Mouse (Mus musculus) gastrocnemius, postnatal 36 days (tissue): ENCODE results near the gene Bms1. TPM values are rescaled to one million over a fixed set of nuclear protein-coding genes. Genes with fewer than 3 reads are reported as not detected.

Experiments
- DNase-seq, 2 experiments: peaks; one replicate each; pipeline ENCODE4 v3.0.0; 2022
- intact Hi-C: fragments of 180-260 bp; cut with DNase I; formaldehyde crosslinking; loops from one replicate; pipeline ENCODE4 v1.15.1; 2025
- long read RNA-seq, 2 experiments: library from polyadenylated mRNA; stranded (forward); transcript quantifications; one replicate each; pipeline ENCODE4 v2.0.0; 2021
- total RNA-seq, 2 experiments: library from RNA; stranded (reverse); gene quantifications; 2 replicates each; pipeline ENCODE4 v1.2.3; 2021

Bms1 gene
- 10 to 100 TPM; 23.0 to 23.3 TPM for total RNA-seq
- long read RNA-seq, experiment 1, full-length matches to known transcripts, result 5 of 14 reads
- long read RNA-seq, experiment 1, partial matches to known transcripts, result 8 of 14 reads
- long read RNA-seq, experiment 1, other reads (novel, unspliced or antisense), result 1 of 14 reads
- long read RNA-seq, experiment 2, full-length matches to known transcripts, result 9 of 22 reads
- long read RNA-seq, experiment 2, partial matches to known transcripts, result 11 of 22 reads
- long read RNA-seq, experiment 2, other reads (novel, unspliced or antisense), result 2 of 22 reads

DNA sequence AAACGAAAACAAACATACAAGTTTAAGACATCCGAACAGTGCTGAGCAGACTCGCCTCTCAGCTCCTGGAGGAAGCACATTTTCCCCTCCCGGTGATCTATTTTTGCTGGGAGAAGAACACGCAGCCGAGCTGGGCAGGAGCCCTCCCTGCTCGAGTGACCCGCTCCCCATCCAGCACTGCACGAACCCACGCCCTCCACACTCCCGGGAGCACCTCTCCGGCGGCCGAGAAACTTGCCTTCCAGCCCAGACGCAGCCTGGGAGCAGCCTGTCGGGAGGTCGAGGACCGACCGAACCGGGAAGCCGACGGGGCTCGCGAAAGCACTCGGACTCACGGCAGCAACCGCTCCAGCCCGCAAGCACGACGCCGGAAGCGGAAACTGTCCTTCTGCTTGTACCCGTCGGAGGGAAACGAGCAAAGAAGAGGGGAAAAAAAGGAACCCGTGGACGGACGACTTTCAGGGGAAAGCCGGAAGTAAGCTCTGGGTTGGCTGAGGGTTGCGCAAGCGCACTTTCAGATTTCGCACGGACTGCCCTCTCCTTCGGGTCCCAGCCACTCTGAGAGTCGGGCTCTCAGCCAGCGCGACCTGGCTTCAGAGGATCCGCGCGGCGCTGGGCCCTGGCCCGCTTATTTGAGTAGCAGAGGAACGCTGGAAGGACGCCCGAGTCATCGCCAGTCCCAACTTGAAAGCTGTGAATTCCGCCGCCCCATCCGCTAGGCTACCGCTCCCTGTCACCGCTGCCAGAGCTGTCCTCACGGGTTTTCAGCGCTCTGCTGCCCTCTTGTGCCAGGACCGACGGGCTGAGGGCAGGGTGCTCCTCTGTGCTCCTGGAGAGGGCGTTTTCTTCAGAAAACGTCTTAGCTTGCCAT lies at the start of gene Bms1:
Bms1 (minus strand) TSS at position 425 of the 871 bp plus-strand sequence.
- intact Hi-C loops, result no loop called here
- DNase-seq, result peak; percentile 94 to 98

DNA sequence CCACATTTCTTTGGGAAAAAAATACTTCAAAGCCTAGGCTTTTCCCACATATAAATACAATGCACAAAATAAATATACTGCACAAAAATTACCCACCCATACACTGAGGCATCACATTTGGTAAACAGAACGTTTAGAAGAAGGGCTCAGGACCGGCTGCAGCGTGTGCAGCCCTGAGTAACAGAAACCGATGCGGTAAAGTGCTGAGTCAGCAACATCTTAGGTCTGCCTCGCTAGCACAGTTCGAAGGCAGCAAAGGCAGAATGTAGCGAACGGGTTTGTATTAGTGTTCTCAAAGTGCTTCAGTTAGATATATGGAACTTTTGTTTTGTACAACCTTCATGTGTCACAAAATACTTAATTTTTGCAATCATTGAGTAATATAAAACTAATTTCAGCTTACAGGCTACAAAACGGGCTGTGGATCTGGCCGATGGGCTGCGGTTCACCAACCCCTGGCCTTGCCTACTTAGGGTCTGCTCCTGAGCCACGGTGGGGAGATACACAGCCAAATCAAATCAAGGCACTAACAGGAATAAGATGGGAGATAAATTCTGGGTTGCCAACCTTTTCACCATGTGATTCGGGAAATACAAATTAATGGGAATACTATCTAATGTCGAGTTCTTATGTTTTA lies 42.9 kb upstream of the Bms1 start:
- intact Hi-C loops, result no loop called here
- no peak for DNase-seq

DNA sequence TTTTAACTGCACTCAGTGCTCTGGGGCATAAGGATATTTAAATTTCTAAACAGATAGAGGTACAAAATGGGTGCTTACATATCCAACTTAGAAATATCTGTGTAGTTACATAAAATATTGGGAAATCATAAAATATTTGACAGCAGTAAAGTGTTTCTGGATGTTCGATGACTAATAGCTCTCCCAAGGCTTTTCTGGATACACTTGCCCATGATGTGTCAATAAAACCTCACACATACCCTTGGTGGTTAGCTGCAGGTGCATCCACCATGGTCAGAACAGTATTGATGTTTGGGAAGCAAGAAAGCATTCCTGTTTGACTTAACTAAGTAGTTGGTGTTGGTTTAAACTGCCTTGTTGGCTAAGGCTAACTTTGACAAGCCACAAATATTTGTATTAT lies 38.5 kb upstream of the Bms1 start:
- DNase-seq, result no peak
- intact Hi-C loops, result no loop called here

DNA sequence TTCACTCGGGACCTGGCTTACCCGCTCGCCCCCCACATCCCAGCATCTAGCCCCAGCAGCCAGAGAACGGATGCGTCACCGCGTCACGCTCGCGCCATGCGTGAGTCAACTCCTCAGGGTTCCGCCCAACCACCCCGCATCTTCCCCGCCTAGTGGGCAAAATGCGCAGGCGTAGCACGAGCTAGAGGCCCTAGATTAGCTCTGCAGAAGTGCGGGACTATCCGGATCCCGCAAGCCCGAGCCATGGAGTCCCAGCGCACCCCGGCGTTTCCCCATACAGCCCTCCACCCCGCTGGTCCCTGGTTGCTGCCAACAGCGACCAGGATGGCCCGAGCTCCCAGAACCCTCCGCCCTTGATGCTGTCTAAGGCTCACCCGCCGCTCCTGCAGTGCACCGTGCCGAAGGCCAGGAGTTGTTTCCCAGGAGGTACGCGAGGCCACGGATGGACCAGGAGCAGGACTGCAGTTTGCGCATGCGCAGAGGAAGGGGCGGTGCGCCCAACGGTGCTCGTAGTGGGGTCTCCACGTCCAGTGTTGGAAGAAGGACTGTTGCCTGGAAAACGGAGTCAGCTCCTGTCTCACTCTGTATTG lies 35.9 kb upstream of the Bms1 start, which contains the start of gene Zfp248:
Zfp248 (minus strand) TSS at position 487 of the 590 bp plus-strand sequence.
- intact Hi-C loops, result no loop called here
- peak; percentile 79 to 80 for DNase-seq

DNA sequence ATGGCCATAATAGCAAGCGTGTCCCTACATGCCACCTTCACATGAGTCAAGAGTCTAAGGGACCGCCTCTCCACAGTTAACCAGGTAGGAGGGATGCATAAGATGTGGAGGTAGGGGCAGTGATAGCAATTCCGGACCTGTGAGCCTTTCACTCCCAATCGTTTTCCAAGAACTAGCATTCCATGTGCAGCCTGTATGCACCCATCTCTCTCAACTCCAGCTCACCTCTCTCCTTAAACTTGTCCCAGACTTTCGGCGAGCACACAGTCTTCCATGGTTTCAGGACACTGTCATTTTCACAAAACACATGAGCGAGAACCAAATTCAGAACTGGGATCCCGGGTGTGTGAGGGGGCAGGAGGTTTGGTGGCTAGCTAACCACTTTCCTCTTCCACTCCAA lies 35.2 kb upstream of the Bms1 start:
- DNase-seq, result no peak
- intact Hi-C loops, result no loop called here

DNA sequence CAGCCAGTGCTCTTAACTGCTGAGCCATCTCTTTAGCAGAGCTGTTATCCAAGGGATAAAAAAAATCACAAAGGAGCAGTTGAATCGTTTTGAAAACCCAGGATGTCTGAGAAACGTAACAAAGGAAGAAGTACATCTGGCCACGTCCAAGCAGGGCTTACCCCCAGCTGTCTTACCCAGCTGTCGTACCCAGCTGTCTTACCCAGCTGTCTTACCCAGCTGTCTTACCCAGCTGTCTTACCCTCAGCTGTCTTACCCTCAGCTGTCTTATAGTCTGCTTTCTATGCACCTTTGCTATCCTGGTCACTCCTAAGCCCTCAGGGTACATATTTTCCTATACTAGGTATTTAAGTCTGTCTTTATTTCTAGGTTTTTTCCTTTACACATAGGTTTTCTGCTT lies 12.2 kb upstream of the Bms1 start:
- intact Hi-C loops, result no loop called here
- DNase-seq, result no peak

DNA sequence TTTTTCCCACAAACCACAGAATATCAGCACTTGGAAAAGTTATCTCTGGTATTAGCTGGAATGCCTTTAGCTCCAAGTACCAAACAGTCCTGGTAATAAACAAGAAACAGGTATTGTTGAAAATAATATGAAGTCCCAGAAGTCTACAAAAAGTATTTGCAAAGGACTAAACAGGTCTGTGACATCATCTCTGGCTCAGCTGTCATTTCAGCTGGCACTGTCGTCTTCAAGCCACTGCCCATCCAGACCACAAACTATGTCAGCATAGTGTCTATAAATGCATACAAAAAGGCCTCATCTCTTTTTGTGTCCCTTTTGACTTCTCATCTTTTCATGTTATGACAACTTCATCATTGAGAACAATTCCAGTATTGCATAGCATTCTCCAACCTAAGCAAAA lies 7.4 kb upstream of the Bms1 start:
- intact Hi-C loops, result no loop called here
- DNase-seq, result no peak

DNA sequence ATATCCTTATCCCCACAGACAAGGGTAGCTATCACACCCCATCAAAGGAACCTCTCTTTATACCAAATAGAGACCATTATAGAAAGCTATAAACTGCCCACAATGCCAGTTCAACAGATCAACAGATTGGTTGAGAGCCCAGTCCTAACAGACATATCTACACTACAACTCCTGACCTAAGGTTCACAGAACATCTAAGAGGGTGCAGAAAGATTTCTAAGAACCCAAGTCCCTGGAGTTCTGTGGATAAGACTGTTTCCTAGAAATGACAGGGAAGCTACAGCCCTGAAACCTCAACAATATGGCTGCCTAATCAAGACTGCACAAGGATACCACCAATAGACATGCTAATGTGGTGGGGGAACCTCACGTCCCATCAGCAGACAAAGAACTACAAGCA lies 8.8 kb downstream of the Bms1 start:
- DNase-seq, result no peak
- intact Hi-C loops, result no loop called here

DNA sequence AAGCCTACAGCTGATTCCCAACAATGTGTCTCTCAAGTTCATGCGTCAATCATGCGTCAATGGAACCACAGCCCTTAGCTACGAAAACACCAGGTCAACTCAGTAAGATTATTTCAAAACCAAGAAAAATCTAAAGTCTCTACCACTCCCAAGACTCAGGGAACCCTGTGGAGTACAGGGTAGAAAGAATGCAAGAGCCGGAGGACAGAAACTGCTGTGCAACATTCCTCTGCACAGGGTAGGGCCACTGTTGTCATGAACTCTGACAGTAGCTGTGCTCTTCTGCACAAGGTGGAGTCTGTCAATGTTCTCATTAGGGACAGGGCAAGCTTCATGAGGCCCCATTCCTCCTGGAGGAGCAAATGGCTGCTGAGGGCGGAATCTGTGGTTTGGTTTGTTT lies 10.8 kb downstream of the Bms1 start:
- intact Hi-C loops, result no loop called here
- no peak for DNase-seq

DNA sequence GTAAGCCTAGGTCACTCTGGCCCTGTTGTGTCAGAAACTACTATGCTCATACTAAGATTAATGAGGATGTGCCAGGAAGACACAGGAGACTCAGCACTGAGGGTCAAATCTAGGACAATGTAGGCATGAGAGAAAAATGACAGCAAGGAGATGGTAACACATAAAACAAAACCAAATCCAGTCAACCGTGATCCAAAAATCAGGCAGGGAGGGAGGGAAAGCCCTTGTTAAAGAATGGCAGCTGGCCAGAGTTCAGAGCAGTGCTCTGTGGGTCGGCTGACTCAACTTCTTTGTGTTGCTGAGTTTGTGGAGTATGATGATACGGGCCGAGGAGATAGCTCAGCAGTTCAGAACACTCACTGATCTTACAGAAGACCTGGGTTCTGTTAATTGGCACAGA lies 12.9 kb downstream of the Bms1 start:
- intact Hi-C loops, result no loop called here
- DNase-seq, result no peak

DNA sequence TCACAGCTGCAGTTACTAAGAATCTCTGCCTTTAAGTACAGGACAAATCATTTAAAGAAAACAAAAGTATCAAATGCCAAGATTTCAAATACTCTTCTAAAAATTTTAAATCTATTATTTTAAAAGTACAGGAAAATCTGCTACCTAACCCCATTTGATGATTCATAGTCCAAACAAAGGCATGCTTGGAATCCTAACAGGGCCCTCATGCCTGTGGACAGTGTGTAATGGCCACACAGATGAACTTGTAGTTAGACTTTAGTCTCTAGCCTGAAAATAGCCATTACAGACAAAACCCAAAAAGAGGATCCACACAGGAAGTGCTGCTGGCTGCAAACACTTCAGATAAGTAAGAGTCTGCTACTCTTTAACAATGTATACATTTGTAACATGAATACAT lies 28.5 kb downstream of the Bms1 start:
- no peak for DNase-seq
- intact Hi-C loops, result no loop called here

DNA sequence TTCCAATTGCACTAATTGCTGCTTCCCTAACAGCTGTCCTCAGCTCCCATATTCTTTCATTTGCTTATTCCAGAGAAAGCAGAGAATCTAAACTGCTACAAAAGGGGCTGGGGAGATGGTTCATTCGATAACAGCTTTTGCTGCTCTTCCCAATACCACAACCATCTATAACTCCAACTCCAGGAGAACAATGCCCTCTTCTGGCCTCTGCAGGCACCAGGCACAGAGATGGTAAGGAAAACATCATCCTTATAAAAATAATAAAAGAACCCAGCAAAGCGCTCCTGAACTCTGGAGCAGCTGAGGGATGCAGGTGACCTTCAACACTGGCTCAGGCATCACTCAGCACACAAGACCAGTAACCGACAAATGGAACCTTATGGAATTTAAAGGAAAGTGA lies 33.3 kb downstream of the Bms1 start:
- intact Hi-C loops, result loop anchor here (10.0 kb wide), 1 partner anchor 321 kb away; no protein-coding TSS in a partner anchor
- no peak for DNase-seq

DNA sequence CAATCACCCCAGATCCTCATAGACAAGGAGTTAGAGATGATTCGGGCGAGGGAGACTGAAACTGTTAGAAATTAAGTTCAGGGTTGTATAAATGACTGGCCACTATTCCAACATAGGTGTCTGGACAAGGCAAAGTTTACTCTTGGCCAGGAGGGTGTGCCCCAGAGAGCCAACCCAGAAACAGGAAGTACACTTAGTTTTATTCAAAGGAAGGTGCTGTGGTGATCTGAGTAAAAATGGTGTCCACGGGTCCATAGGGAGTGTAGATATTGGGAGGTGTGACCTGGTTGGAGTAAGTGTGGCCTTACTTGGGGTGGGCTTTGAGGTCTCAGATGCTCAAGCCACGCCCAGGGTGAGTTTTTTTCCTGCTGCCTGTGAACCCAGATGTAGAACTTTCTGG lies 38.0 kb downstream of the Bms1 start:
- intact Hi-C loops, result loop anchor here (10.0 kb wide), 1 partner anchor 316 kb away; no protein-coding TSS in a partner anchor

DNA sequence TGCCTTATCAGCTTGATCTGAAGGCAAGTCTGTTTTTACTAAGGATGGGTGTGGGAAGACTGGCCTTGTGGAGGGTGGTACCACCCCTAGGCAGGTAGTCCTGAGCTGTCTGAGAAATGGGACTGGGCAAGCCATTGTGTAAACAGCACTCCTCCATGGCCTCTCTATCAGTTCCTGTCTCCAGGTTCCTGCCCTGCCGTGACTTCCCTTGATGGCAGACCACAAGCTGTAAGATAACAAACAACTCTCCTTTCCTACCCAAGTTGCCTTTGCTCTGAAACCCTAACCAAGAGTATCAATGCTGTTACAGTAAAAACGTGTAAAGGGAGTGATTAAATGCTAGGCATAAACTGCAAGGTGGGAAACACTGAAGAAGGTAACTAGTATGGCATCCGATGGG lies 38.6 kb downstream of the Bms1 start:
- intact Hi-C loops, result loop anchor here (10.0 kb wide), 1 partner anchor 316 kb away; no protein-coding TSS in a partner anchor
- DNase-seq, result no peak

More for the DNA sequence above, 38.0 kb downstream of the Bms1 start:
- no peak for DNase-seq

DNA sequence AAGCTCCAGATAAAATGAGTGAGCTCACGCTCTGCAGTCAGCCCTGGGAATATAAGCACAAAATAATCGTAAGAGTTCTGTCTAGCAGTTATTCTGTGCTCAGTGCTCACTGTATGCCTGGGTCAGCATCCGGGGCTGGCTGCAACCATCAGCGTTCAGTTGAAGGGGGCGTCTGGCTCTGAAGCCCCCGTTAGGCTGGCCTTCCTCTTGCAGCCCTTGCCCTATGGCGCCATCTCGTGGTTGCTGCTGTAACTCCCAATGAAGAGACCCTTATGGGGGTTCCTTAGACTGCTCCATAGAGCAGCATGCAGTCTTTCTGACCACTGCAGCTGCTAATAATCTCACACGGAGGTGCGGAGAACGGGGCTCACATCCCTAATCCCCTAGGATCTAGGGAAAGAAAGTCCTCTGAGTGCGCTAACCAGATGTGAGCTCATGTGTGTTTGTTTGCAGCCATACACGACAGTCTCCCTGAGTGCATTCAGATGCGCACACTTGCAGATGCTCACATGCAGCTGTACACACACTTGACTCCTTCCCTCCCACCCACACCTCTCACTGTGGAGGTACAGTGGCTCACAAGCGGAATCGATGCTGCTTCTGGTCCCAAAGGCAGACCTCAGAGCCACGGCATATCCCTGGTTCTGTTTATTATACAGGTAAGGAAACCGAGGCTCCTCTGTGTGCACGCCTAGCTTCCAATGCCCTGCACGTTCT lies 39.7 kb downstream of the Bms1 start:
- intact Hi-C loops, result loop anchor here (2.0 to 10.0 kb wide), 3 partner anchors 201 to 445 kb away; partner anchors contain the start of gene Fxyd4
- DNase-seq, result peak; percentile 49 to 50

DNA sequence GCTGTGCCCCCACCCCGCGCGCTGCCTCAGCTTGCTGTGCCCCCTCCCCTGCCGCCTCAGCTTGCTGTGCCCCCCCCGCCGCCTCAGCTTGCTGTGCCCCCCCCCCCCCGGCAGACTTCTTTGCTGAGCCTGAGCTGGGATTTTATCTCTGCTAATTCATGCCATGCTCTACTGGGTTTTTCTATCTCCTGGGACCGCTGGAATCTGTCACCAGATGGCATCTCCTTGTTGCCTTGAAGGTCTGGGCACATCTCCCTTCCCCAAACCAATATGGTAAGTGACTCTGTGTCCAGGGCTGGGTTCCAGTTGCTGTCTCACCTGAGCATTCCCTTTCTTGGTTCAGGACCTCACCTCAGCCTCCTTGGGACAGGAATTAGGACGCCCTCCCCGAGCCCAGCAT lies 41.7 kb downstream of the Bms1 start:
- intact Hi-C loops, result loop anchor here (2.0 to 10.0 kb wide), 2 partner anchors 199 to 443 kb away; partner anchors contain the start of gene Fxyd4
- DNase-seq, result no peak

DNA sequence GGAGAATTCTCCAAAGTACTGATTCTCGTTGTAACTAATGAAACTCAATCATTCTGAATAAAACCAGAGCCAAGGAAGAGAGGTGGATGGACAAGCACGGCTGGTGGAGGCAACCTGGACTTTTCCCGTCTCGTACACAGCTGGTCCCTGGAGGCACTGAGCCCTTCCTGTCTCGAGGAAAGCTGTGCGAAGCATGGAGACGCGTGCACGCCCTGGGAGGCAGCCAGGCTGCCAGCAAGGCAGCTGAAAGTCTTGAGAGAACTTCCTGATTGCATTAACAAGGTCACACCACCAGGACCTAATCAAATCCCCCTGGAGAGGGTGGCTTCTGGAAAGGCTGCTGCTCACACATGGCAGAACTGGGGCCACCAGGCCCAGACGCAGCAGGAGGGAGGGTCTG lies 43.3 kb downstream of the Bms1 start:
- DNase-seq, result no peak
- intact Hi-C loops, result loop anchor here (10.0 kb wide), 1 partner anchor 441 kb away; the partner anchor contains the start of gene Fxyd4

DNA sequence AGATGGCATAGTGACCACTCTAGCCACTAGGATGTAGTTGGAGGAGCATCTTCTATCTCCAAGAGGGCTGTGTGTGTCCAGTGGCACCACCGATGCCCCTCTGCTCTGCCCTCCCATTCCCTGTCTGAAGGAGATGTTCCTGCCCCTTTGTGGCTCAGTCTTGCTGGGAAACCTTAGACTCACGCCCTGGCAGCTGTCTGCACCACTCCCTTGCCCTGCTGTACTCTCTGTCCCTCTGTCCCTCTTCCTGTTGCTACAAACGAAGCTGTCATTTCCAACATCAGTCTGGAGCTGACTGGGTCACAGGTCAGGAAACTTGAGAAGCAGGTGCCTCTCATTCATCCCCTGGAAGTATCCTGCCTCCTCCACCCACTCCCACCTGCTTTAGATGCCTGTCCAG lies 43.8 kb downstream of the Bms1 start:
- DNase-seq, result no peak
- intact Hi-C loops, result loop anchor here (10.0 kb wide), 1 partner anchor 441 kb away; the partner anchor contains the start of gene Fxyd4

DNA sequence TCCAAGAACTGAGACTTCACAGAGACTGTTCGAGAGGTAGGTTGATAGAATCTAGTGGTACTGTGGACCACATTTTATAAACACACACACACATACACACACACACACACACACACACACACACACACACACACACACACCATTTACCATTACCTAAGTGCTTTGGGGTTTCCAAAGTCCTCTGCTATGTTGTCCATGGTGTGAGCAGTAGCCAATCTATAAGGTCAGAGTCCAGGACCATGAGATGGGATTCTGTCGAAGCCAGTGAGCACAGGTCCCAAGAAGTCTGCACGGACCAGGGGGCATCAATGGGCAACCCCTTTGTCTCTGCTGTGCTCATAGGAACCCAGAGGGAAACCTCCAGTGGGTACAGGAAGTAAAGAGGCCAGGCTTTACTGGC lies 44.2 kb downstream of the Bms1 start:
- DNase-seq, result no peak
- intact Hi-C loops, result loop anchor here (10.0 kb wide), 1 partner anchor 440 kb away; the partner anchor contains the start of gene Fxyd4

DNA sequence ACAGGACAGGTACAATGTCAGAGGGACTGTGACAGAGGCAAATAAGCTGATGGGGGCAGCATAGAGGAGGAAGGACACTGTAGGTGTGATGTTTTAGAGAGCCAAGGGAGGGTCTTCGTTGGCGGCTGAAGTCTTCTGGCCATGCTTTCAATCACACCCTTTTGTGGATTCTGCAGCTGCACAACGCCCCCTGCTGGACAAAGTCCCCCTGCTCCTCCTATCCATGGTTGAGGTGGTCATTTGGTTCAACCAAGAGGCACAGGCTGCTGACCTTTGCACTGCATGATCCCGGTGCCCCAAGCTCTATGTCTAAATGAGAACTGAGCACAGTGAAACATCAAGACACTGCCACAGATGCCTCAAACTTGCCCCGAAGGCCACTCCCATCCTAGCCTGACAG lies 46.0 kb downstream of the Bms1 start:
- DNase-seq, result peak; percentile 53 to 62
- intact Hi-C loops, result loop anchor here (10.0 kb wide), 1 partner anchor 438 kb away; the partner anchor contains the start of gene Fxyd4
